Mouse (Mus musculus) testis, postnatal 14 days (tissue): ENCODE results near the gene Ipcef1.
"Not testable (repeated sequence)": the region's sequence is repeated elsewhere in the genome, so short reads cannot be mapped to it uniquely, and the experiment has no call there.

Experiments
- DNase-seq: peaks from one replicate; pipeline ENCODE4 v3.0.0; 2021; ENCODE audit warnings: low spot score

Gene Ipcef1

GRCm38 (mm10) chr10:6885460-6885859 is 166.8 kb downstream of the Ipcef1 start:
- no peak for DNase-seq

GRCm38 (mm10) chr10:6882041-6882440 is 170.2 kb downstream of the Ipcef1 start:
- DNase-seq = not testable (repeated sequence)

GRCm38 (mm10) chr10:6878276-6878881 is 173.9 kb downstream of the Ipcef1 start:
- DNase-seq = no peak

GRCm38 (mm10) chr10:6873917-6874316 is 178.4 kb downstream of the Ipcef1 start:
- DNase-seq = no peak

GRCm38 (mm10) chr10:6871418-6872072 is 180.7 kb downstream of the Ipcef1 start:
- no peak for DNase-seq

- DNase-seq = no peak
Measured at GRCm38 (mm10) chr10:6855812-6856211, 196.5 kb downstream of the Ipcef1 start.

GRCm38 (mm10) chr10:6848834-6849233 is 203.4 kb downstream of the Ipcef1 start:
- no peak for DNase-seq

- no peak for DNase-seq
Measured at GRCm38 (mm10) chr10:6848162-6848754, 204.0 kb downstream of the Ipcef1 start.

- no peak for DNase-seq
Measured at GRCm38 (mm10) chr10:6846283-6846682, 206.0 kb downstream of the Ipcef1 start.

GRCm38 (mm10) chr10:6842225-6842624 is 210.1 kb downstream of the Ipcef1 start:
- DNase-seq = no peak
